Mouse (Mus musculus): ENCODE data around the gene Defa25.
"Not testable (repeated sequence)": the region's sequence is repeated elsewhere in the genome, so short reads cannot be mapped to it uniquely, and the experiment has no call there.

The Defa25 gene

GRCm38 (mm10) chr8:21084142-21084541 is at the start of gene Defa25:
TSS of gene Defa25 (plus strand) at chr8:21084442.
- DNase-seq (ENCODE audit: inconsistent age in 2 of 2, low spot score in 1 of 2): not testable (repeated sequence)

GRCm38 (mm10) chr8:21054747-21055146 is 29.5 kb upstream of the Defa25 start, which contains the start of gene Defa23:
TSS of gene Defa23 (plus strand) at chr8:21055047.
- DNase-seq (ENCODE audit: inconsistent age in 2 of 2, low spot score in 1 of 2): not testable (repeated sequence)

GRCm38 (mm10) chr8:21064738-21065137 is 19.5 kb upstream of the Defa25 start, which contains the start of gene Defa35:
TSS of gene Defa35 (plus strand) at chr8:21065038.
- DNase-seq (ENCODE audit: inconsistent age in 2 of 2, low spot score in 1 of 2): not testable (repeated sequence)

- peak; percentile 19 to 65 for DNase-seq (ENCODE audit: inconsistent age in 2 of 2, low spot score in 1 of 2)
Measured at GRCm38 (mm10) chr8:21093106-21093505, 8.9 kb downstream of the Defa25 start.

GRCm38 (mm10) chr8:21095950-21096349 is 11.7 kb downstream of the Defa25 start, which contains the start of gene Gm14851:
TSS of gene Gm14851 (minus strand) at chr8:21096050.
- not testable (repeated sequence) for DNase-seq (ENCODE audit: inconsistent age in 2 of 2, low spot score in 1 of 2)

- DNase-seq (ENCODE audit: inconsistent age in 2 of 2, low spot score in 1 of 2): not testable (repeated sequence)
Measured at GRCm38 (mm10) chr8:21134342-21134741, 50.1 kb downstream of the Defa25 start, which contains the start of gene Defa30. TSS of gene Defa30 (plus strand) at chr8:21134642.

Measured in adrenal gland, adult (tissue).